Mouse (Mus musculus): ENCODE results near the gene Ppp1r12b.

GRCm38 (mm10) chr1:134774728-134775287 is 180.9 kb downstream of the Ppp1r12b start:
- TF ChIP-seq POU5F1 (IDR thresholded peaks at IDR 0.05; ENCODE audit: borderline replicate concordance, low read length) (no peak), CTCF (conservative IDR thresholded peaks at IDR 0.05; ENCODE audit: low read length) (no peak)
